ENCODE assay signal across 9 mouse cellular contexts in genomic region chr3:96561946-96562681, GRCm38 (mm10). TPM values are rescaled to one million over a fixed set of nuclear protein-coding genes. Genes with fewer than 3 reads are reported as not detected.
A peak's percentile ranks its signal among the peaks of the same experiment; 100 is the strongest.
DNase-seq lines count a peak whose midpoint lies in the region; ATAC-seq lines count a peak whose summit lies in the region.
"Had no signal": no experiment of that assay in that cellular context is flagged by ENCODE, and none has a peak within 500 bp of the region (broad histone marks: within the 10 kb centered on the region; RNA-seq: fewer than 3 reads in every experiment).

No protein-coding gene starts in this region.

- ATAC-seq in heart, embryonic 11.5 days (replicated peaks; ENCODE audit: insufficient number of reproducible peaks, low FRiP score, low TSS enrichment): no peak
- ATAC-seq in limb, embryonic 13.5 days (ENCODE audit: low FRiP score, low read depth): no peak

- H3K9me3 ChIP-seq in heart, embryonic 11.5 days (replicated peaks; ENCODE audit: control insufficient read depth, low read length): no peaks in the 10 kb centered on the region
- no peaks in the 10 kb centered on the region for H3K9me3 ChIP-seq in limb, embryonic 13.5 days

- intact Hi-C loops in left cerebral cortex, postnatal 14 days (cut with DNase I): no loop called here

- peak overlapping the region; percentile 13; the same call in 1 of the 2 replicates for H3K4me3 ChIP-seq in heart, embryonic 11.5 days (ENCODE audit: low read depth, low read length)
- no peak overlapping the region for H3K4me3 ChIP-seq in limb, embryonic 13.5 days

- peaks cover 29% of the 10 kb centered on the region for H3K4me1 ChIP-seq in heart, embryonic 11.5 days (ENCODE audit: control insufficient read depth, insufficient read depth, low read length)
- peaks cover 40% of the 10 kb centered on the region for H3K4me1 ChIP-seq in limb, embryonic 13.5 days

- WGBS in heart, embryonic 11.5 days (ENCODE audit: insufficient replicate concordance): 56% methylated on average over 10 of the region's 10 CpGs
- 59% methylated on average over 10 of the region's 10 CpGs for WGBS in limb, embryonic 13.5 days

- H3K36me3 ChIP-seq in heart, embryonic 11.5 days (ENCODE audit: control insufficient read depth, insufficient read depth, low read length): peaks cover 18% of the 10 kb centered on the region
- H3K36me3 ChIP-seq in limb, embryonic 13.5 days: peaks cover 26% of the 10 kb centered on the region

- peak overlapping the region; percentile 31; the same call in 1 of the 2 replicates for H3K9ac ChIP-seq in heart, embryonic 11.5 days (ENCODE audit: low read depth, low read length)
- no peak overlapping the region for H3K9ac ChIP-seq in limb, embryonic 13.5 days

- no peaks in the 10 kb centered on the region for H3K27me3 ChIP-seq in heart, embryonic 11.5 days (ENCODE audit: control insufficient read depth, insufficient read depth, low read length)
- no peaks in the 10 kb centered on the region for H3K27me3 ChIP-seq in limb, embryonic 13.5 days

- peak overlapping the region; percentile 90 for H3K4me2 ChIP-seq in heart, embryonic 11.5 days
- 0 out of 2 replicates have a peak overlapping the region, but pooled peaks have one; percentile 7 for H3K4me2 ChIP-seq in limb, embryonic 13.5 days (replicated peaks)

- peak overlapping the region; percentile 46 for H3K27ac ChIP-seq in heart, embryonic 11.5 days (ENCODE audit: low read depth, low read length)
- peak overlapping the region; percentile 44; the same call in 1 of the 2 replicates for H3K27ac ChIP-seq in limb, embryonic 13.5 days

- DNase-seq in adrenal gland, postnatal 10 days: peak; percentile 61
- no peak for DNase-seq in adrenal gland, postnatal 25 days
- peak; percentile 46 for DNase-seq in 416B (ENCODE audit: low read depth)
- no peak for DNase-seq in cerebellum, adult 9-11 months
- no peak for DNase-seq in spleen, adult 12 weeks (ENCODE audit: low spot score)
- DNase-seq in left cerebral cortex, postnatal 14 days (ENCODE audit: low spot score in 2 of 2): no peak

RNA-seq across cellular contexts. Expression of gene Txnip, which starts 4.4 kb away (rescaled TPM):
- 100 to 1,000 TPM; 601 to 945 TPM for total RNA-seq in adrenal gland, postnatal 10 days (2021)
- total RNA-seq in adrenal gland, postnatal 25 days (2021): 421 and 586 TPM in 2 replicates
- 106 and 121 TPM in 2 replicates for polyA plus RNA-seq in heart, embryonic 11.5 days (2014; fragmentation: Nextera tagmentation; extraction: Ambion mirVana)
- polyA plus RNA-seq in limb, embryonic 13.5 days (2015; fragmentation: Nextera tagmentation; extraction: Ambion mirVana): 103 and 105 TPM in 2 replicates
- total RNA-seq in left cerebral cortex, postnatal 14 days (2021): 10 to 100 TPM; 26.9 to 36.8 TPM

RNA-seq across cellular contexts. Expression of gene Gm16253, which starts 14.7 kb away (rescaled TPM):
- under 1 TPM in 1 of 2 experiments, not detected in 1; 0.61 TPM for total RNA-seq in adrenal gland, postnatal 10 days (2021)
- total RNA-seq in adrenal gland, postnatal 25 days (2021): not detected in 2 replicates
- polyA plus RNA-seq in heart, embryonic 11.5 days (2014; fragmentation: Nextera tagmentation; extraction: Ambion mirVana): 1.2 and 1.5 TPM in 2 replicates
- polyA plus RNA-seq in limb, embryonic 13.5 days (2015; fragmentation: Nextera tagmentation; extraction: Ambion mirVana): 1.3 and 1.5 TPM in 2 replicates
- not detected for total RNA-seq in left cerebral cortex, postnatal 14 days (2021)
- polyA plus RNA-seq: gonadal fat pad, adult 2 months had no signal

RNA-seq across cellular contexts. Expression of gene Polr3gl, which starts 31.9 kb away (rescaled TPM):
- 10 to 100 TPM; 29.3 to 34.3 TPM for total RNA-seq in adrenal gland, postnatal 10 days (2021)
- 37.7 and 44.9 TPM in 2 replicates for total RNA-seq in adrenal gland, postnatal 25 days (2021)
- 21.4 and 23.8 TPM in 2 replicates for polyA plus RNA-seq in heart, embryonic 11.5 days (2014; fragmentation: Nextera tagmentation; extraction: Ambion mirVana)
- 48.8 and 55.6 TPM in 2 replicates for polyA plus RNA-seq in limb, embryonic 13.5 days (2015; fragmentation: Nextera tagmentation; extraction: Ambion mirVana)
- 10 to 100 TPM; 26.6 to 29.7 TPM for total RNA-seq in left cerebral cortex, postnatal 14 days (2021)

RNA-seq across cellular contexts. Expression of gene Ankrd34a, which starts 34.3 kb away (rescaled TPM):
- under 1 TPM; 0.54 to 0.55 TPM for total RNA-seq in adrenal gland, postnatal 10 days (2021)
- total RNA-seq in adrenal gland, postnatal 25 days (2021): 0.71 and 0.97 TPM in 2 replicates
- polyA plus RNA-seq in heart, embryonic 11.5 days (2014; fragmentation: Nextera tagmentation; extraction: Ambion mirVana): 9.0 TPM in 2 replicates
- polyA plus RNA-seq in limb, embryonic 13.5 days (2015; fragmentation: Nextera tagmentation; extraction: Ambion mirVana): 3.0 and 3.1 TPM in 2 replicates
- 10 to 100 TPM; 69.9 to 72.6 TPM for total RNA-seq in left cerebral cortex, postnatal 14 days (2021)

RNA-seq across cellular contexts. Expression of gene Hfe2, which starts 37.1 kb away (rescaled TPM):
- 10 to 100 TPM; 14.0 to 29.6 TPM for total RNA-seq in adrenal gland, postnatal 10 days (2021)
- not detected in 2 replicates for total RNA-seq in adrenal gland, postnatal 25 days (2021)
- 7.4 and 9.3 TPM in 2 replicates for polyA plus RNA-seq in heart, embryonic 11.5 days (2014; fragmentation: Nextera tagmentation; extraction: Ambion mirVana)
- polyA plus RNA-seq in limb, embryonic 13.5 days (2015; fragmentation: Nextera tagmentation; extraction: Ambion mirVana): 10.3 and 10.6 TPM in 2 replicates
- total RNA-seq in left cerebral cortex, postnatal 14 days (2021): under 1 TPM; 0.18 to 0.42 TPM

Comparison
In these comparisons a context has a peak if more than half of its experiments do, and no peak if none do; other contexts are left out.
1. DNase-seq: peak in adrenal gland, postnatal 10 days (single experiment) and 416B (single experiment); none in adrenal gland, postnatal 25 days (single experiment), cerebellum, adult 9-11 months (single experiment), spleen, adult 12 weeks (single experiment) and left cerebral cortex, postnatal 14 days (0 of 2).
2. RNA of gene Txnip, which starts 4.4 kb away (total RNA-seq): 601 to 945 TPM in adrenal gland, postnatal 10 days and 421 to 586 TPM in adrenal gland, postnatal 25 days; 26.9 to 36.8 TPM in left cerebral cortex, postnatal 14 days; every median in the first group is over 10 times any median in the second.